Mouse (Mus musculus) liver, embryonic 15.5 days (tissue): ENCODE measurements at regions not wholly inside any gene's neighbourhood (a gene's known extent, or its start where the extent isn't known, plus 50 kb on each side); places are given as distances from the start of the nearest gene placed in this dataset.

ENCODE experiments used
- ATAC-seq: fragments of 200-750 bp; cut with Nextera tagmentation; 2 replicates; pipeline ENCODE4 v1.8.0; 2017; ENCODE audit warnings: moderate number of reproducible peaks, mild to moderate bottlenecking, moderate library complexity; ENCODE audit not compliant: insufficient read depth
- H3K27ac ChIP-seq: fragments of 300-500 bp; sonication (generic); replicated peaks from 2 replicates; pipeline ENCODE4 v1.5.1; 2015; ENCODE audit warnings: mild to moderate bottlenecking, inconsistent platforms
- H3K27me3 ChIP-seq: fragments of 300-500 bp; sonication (generic); 2 replicates; pipeline ENCODE4 v1.6.1; 2015; ENCODE audit warnings: mild to moderate bottlenecking, inconsistent platforms
- H3K36me3 ChIP-seq: fragments of 300-500 bp; sonication (generic); replicated peaks from 2 replicates; pipeline ENCODE4 v1.6.1; 2015; ENCODE audit warnings: moderate library complexity, mild to moderate bottlenecking, inconsistent platforms
- H3K4me1 ChIP-seq: fragments of 300-500 bp; sonication (generic); replicated peaks from 2 replicates; pipeline ENCODE4 v1.6.1; 2015; ENCODE audit warnings: inconsistent platforms
- H3K4me2 ChIP-seq: fragments of 300-500 bp; sonication (generic); 2 replicates; pipeline ENCODE4 v1.6.1; 2015; ENCODE audit warnings: moderate library complexity, mild to moderate bottlenecking, inconsistent platforms
- H3K4me3 ChIP-seq: fragments of 300-500 bp; sonication (generic); replicated peaks from 2 replicates; pipeline ENCODE4 v1.5.1; 2015; ENCODE audit warnings: mild to moderate bottlenecking, inconsistent platforms
- H3K9ac ChIP-seq: fragments of 300-500 bp; sonication (generic); 2 replicates; pipeline ENCODE4 v1.6.1; 2015; ENCODE audit warnings: moderate library complexity, mild to moderate bottlenecking, inconsistent platforms
- H3K9me3 ChIP-seq: fragments of 300-500 bp; sonication (generic); replicated peaks from 2 replicates; pipeline ENCODE4 v1.6.1; 2016; ENCODE audit warnings: inconsistent platforms
- WGBS: fragments of 180-500 bp; shearing (Covaris S2); methylation state at CpG from one replicate; pipeline ENCODE4 v1.1.7; 2015; ENCODE audit warnings: mixed read lengths; ENCODE audit not compliant: insufficient replicate concordance; 5-methylcytosine and 5-hydroxymethylcytosine counted together

- H3K27me3 ChIP-seq = no peaks in the 10 kb centered on the region
- H3K4me2 ChIP-seq = no peak overlapping the region
- H3K4me3 ChIP-seq = no peak overlapping the region
- H3K27ac ChIP-seq = no peak overlapping the region
- no peaks in the 10 kb centered on the region for H3K36me3 ChIP-seq
- no peaks in the 10 kb centered on the region for H3K4me1 ChIP-seq
- no peak for ATAC-seq
- H3K9me3 ChIP-seq = no peaks in the 10 kb centered on the region
- no peak overlapping the region for H3K9ac ChIP-seq
- 54% methylated on average over 3 of the region's 3 CpGs for WGBS
These were observed 539.7 kb downstream of the Gm11232 start for GRCm38 (mm10) chr4:71218060-71218459.

DNA sequence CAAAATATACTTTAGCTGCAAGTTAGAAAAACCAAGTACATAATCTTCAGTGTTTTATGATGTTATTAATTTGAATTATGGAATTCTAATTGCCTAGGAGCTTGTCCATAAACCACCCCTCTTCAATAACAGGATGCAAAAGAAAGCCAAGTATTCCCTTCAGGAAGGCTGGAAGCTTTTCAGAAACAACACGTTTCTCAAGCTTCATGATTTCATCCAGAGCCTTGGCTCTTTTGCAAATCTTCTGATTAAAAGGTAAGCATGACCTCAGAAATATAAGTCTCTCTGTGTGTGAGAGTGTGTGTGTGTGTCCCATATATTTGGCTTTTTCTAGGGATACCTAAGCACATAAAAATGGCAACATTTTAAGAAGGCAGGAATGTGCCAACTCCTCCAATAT lies 570.0 kb downstream of the Gm11232 start:
- Histone ChIP-seq H3K4me3 (no peak overlapping the region), H3K4me2 (no peak overlapping the region), H3K36me3 (no peaks in the 10 kb centered on the region), H3K9ac (no peak overlapping the region), H3K9me3 (no peaks in the 10 kb centered on the region), H3K27me3 (no peaks in the 10 kb centered on the region), H3K4me1 (no peaks in the 10 kb centered on the region), H3K27ac (no peak overlapping the region)
- no peak for ATAC-seq
- WGBS = 27% methylated on average over 1 of the region's 1 CpGs

DNA sequence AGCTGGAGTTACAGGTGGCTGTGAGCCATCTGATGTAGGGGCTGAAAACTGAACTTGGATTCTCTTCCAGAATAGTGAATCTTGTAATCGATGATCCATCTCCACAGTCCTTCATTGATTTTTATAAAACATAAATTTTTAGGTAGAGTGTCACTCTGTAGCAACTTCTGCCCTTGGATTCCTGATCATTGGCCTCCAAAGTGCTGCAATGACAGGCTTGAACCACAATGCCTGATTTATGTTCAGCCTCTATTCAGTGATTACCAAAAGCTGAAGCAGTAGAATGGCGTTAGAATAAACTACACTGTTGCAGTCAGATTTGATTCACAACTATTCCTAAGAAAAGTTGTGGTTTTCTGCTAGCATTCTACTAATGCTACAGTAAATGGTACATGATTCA lies 580.1 kb downstream of the Gm11232 start:
- ATAC-seq = no peak
- no peak overlapping the region for H3K27ac ChIP-seq
- H3K4me1 ChIP-seq = no peaks in the 10 kb centered on the region
- H3K9me3 ChIP-seq = no peaks in the 10 kb centered on the region
- no peaks in the 10 kb centered on the region for H3K36me3 ChIP-seq
- no peaks in the 10 kb centered on the region for H3K27me3 ChIP-seq
- H3K9ac ChIP-seq = no peak overlapping the region
- H3K4me3 ChIP-seq = no peak overlapping the region
- WGBS = 56% methylated on average over 2 of the region's 2 CpGs
- H3K4me2 ChIP-seq = no peak overlapping the region

- Histone ChIP-seq H3K4me2 (no peak overlapping the region), H3K9me3 (no peaks in the 10 kb centered on the region), H3K27ac (no peak overlapping the region), H3K4me3 (no peak overlapping the region), H3K36me3 (no peaks in the 10 kb centered on the region), H3K4me1 (no peaks in the 10 kb centered on the region), H3K27me3 (no peaks in the 10 kb centered on the region), H3K9ac (no peak overlapping the region)
- ATAC-seq = no peak
These were observed 592.0 kb downstream of the Gm11232 start for GRCm38 (mm10) chr4:71165802-71166201.

GRCm38 (mm10) chr4:71131670-71132317 lies 597.0 kb upstream of the Megf9 start:
- WGBS = 28% methylated on average over 1 of the region's 1 CpGs

DNA sequence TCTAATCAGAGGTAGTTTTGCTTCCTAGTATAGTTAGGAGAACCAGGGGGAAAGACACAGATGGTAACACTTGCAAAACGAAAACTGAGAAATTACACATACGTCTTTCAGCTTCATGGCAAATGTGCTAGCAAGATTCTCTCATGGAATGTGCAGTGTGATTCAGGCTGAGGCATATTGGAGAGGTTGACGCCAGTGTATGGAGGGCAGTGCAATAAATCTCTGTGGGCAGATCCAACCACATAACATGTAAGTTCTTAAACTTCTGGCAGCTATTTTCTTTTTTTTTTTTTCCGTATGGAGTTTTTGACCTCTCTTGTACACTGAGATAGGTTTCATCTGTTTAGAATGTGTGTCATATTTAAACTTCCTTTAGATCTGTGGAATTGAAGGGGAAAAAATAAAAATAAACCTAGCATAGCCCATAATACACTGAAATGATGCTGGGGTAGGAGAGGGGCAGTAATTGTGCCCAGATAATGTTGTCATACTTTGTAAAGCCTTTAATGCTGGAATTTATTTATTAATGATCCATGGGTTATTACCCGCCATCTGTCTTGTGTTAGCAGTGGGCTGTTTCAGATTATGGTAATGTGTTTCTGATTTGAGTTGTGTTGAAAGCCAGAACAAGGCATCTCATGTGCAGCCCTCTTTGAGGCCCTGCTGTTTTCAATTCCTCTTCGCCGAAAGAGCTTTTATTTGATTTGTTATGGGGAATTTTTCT lies 596.3 kb upstream of the Megf9 start:
- WGBS = 62% methylated on average over 7 of the region's 7 CpGs
- Histone ChIP-seq H3K4me1 (no peaks in the 10 kb centered on the region), H3K36me3 (no peaks in the 10 kb centered on the region), H3K4me2 (no peak overlapping the region), H3K4me3 (no peak overlapping the region), H3K9ac (no peak overlapping the region), H3K27me3 (no peaks in the 10 kb centered on the region), H3K27ac (no peak overlapping the region), H3K9me3 (no peaks in the 10 kb centered on the region)
- ATAC-seq = no peak

More at GRCm38 (mm10) chr4:71131670-71132317, 597.0 kb upstream of the Megf9 start:
- no peak overlapping the region for H3K27ac ChIP-seq
- no peak overlapping the region for H3K4me2 ChIP-seq
- no peaks in the 10 kb centered on the region for H3K4me1 ChIP-seq
- H3K27me3 ChIP-seq = no peaks in the 10 kb centered on the region
- no peak overlapping the region for H3K9ac ChIP-seq
- H3K9me3 ChIP-seq = no peaks in the 10 kb centered on the region
- no peak for ATAC-seq
- H3K4me3 ChIP-seq = no peak overlapping the region
- no peaks in the 10 kb centered on the region for H3K36me3 ChIP-seq

DNA sequence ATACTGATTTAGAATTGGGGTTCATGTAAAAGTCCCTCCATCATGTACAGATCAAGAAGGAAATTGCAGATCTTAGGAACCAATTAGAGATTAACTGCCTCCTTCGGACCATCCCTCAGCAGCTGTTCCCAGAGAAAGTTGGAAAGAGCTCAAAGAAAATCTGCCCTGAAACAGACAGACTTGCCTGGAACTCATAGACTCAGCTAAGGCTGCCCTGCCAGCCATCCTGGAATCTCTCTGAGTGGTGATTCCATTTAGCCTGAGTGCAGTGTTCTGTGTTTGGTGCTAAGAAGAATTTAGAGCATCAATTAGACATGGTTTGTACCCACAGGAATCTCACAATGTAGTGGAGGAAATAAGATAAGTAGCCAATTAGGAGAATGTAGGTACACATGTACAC lies 594.5 kb upstream of the Megf9 start:
- Histone ChIP-seq H3K27me3 (no peaks in the 10 kb centered on the region), H3K27ac (no peak overlapping the region), H3K9ac (no peak overlapping the region), H3K4me3 (no peak overlapping the region), H3K9me3 (no peaks in the 10 kb centered on the region), H3K4me2 (no peak overlapping the region), H3K4me1 (no peaks in the 10 kb centered on the region), H3K36me3 (no peaks in the 10 kb centered on the region)
- ATAC-seq = no peak
- 40% methylated on average over 1 of the region's 1 CpGs for WGBS
